Mouse (Mus musculus): ENCODE results near the gene Ttc34. TPM values are rescaled to one million over a fixed set of nuclear protein-coding genes. Genes with fewer than 3 reads are reported as not detected.
A peak's percentile ranks its signal among the peaks of the same experiment; 100 is the strongest.

Ttc34 gene
- total RNA-seq, 1 experiment from 2014 or later = not detected

DNA sequence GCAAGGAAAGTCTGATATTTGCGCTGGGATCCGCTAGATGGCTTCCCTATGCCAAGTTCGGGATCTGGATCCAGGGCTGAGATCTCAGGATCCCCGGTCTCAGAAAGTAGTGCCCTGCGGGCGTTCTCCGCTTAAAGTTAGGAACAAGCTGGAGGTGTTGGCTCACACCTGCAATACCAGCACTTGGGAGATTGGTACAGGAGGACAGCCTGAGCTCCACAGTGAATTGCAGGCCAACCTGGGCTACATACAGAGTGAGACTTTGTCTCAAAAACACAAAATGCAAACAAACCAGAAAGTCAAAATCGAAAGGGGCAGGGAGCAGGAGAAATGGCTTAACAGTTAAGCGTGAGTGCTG, 19.2 kb downstream of the Ttc34 start:
- ATAC-seq (replicated peaks; ENCODE audit: low read depth, poor library complexity, severe bottlenecking) = no peak

DNA sequence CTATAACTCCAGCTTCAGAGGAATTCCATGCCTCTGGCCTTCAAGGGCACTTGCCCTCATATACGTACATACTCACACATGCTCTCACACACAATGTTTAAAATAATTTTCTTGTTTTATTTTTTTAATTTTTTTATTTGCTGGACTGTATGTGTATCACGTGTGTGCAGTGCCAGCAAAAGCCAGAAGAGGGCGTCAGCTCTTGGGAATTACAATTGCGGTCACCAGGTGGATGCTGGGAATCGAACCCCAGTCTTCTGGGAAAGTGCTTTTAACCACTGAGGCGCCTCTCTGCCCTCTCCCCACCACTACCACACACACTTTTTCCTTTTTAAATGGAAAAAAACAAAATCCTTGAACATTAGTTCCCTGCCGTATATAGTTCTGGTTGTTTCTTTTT, 19.6 kb downstream of the Ttc34 start:
- no peak for ATAC-seq (replicated peaks; ENCODE audit: low read depth, poor library complexity, severe bottlenecking)

DNA sequence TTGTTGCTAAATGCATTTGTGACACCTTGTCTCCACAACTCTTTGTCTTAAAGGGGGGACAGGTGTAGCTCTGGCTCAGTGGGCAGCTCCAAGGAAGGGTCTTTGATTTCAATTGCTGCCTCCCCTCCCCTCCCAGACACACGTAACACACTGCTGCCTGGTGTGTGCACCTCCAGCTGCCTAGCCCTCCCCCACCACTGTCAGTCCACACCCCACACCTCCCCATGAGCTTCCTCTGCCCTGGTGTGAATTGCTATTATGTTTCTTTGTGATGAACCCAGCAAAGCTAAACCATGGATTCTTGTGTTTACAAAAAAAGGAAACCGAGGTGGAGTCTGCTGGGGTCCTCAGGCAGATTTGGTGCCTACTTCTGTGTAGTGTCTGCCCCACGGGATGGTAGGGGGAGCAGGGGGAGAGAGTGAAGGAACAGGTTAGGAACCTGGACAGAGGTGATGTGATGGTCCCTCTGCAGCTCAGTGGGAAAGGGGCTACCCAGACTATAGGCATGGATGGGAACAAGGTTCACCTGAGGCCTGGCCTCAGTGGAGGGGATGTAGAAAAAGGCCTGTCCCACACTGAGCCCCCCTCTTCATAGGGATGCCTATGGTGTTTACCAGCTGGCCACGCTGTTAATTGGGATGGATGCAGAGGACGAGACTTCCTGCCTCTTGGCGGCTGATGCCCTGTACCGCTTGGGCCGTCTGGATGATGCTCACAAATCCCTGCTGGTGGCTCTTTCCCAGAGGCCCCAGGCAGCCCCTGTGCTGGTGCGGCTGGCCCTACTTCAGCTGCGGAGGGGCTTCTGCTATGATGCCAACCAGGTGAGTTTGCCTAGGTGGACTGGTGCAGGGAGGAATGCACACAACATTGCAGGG, 20.3 kb downstream of the Ttc34 start:
- no peak for ATAC-seq (replicated peaks; ENCODE audit: low read depth, poor library complexity, severe bottlenecking)

DNA sequence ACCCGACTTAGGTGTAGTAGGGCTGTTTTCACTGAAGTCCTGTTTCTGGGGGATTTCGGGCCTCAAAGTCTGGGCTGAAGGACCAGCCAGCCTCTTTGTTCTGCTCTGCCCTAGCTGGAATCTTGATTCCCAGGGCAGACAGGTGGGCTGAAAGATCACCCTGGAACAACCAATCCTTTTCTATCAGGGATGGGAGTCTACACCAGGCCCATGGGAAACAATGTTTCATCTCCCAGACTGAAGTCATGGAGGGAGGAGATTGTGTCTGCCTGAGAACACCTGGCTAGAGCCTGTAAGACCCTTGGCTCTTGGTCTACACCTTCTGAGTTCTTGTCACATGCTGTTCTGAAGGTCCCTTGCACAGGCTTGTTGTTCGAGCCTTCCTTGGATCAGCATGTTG, 21.3 kb downstream of the Ttc34 start:
- ATAC-seq (replicated peaks; ENCODE audit: low read depth, poor library complexity, severe bottlenecking) = no peak

DNA sequence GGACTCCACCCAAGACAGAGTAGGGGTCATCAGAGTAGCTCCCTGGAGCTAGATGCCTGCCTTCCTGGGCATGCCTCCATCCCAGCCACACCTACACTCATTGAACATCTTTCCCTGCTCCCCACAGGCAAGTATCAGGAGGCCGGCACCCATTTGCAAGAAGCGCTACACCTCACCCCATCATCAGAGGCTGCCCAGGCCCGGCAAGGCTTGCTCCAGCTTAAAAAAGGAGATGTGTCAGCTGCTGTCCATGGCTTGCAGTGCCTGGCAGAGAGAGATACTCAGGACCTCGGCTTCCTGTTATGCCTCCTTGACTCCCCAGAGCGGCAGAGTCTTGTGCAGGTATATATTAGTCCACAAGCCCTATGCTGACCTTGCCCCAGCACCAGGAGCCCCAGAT, 24.7 kb downstream of the Ttc34 start:
- ATAC-seq (replicated peaks; ENCODE audit: low read depth, poor library complexity, severe bottlenecking) = no peak

DNA sequence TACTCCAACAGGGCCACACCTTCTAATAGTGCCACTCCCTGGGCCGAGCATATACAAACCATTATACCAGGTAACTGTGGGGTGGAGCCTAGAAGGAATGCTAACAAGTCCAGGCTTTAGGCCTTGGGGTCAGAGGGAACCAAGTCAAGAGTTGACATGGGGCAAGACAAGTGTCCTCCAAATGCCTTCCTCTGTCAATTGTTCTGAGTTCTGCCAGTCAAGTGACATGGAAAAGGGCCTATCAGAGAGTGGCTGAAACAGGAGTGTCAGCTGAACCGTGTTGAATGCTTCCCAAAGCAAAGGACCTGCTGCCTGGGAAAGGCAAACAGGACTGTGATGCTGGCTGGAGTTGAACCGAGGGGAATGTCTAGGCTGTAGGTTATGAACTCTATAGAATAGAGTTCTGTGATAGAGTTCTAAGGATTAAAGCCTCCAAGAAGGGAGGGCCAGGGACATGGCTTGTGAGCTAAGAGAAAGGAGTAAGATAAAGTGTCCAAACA, 26.2 kb downstream of the Ttc34 start:
- no peak for ATAC-seq (replicated peaks; ENCODE audit: low read depth, poor library complexity, severe bottlenecking)

DNA sequence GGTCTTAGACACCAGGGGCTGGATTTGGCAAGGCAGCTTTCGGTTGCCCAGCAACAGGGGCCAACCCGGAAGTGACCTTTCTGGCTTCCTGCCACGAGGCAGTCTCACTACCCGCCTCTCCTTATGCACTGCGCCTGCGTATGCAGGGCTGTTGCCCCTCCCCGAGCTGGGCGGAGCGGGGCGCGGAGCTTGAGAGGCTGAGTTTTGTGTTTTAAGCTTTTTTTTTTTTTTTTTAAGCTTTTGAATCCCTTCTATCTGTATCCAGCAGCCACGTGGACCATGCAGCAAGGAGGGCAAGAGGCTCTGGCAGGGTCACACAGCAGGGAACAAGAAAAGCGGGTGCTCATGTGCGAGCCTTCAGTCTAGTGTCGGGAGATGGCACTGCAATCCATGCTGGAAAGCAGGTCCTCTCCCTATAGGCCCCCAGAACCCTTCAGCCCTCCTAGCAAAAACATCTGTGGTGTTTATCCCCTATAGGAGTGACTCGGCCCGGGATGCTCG, 27.1 kb downstream of the Ttc34 start:
- peak; percentile 91 for ATAC-seq (replicated peaks; ENCODE audit: low read depth, poor library complexity, severe bottlenecking)

DNA sequence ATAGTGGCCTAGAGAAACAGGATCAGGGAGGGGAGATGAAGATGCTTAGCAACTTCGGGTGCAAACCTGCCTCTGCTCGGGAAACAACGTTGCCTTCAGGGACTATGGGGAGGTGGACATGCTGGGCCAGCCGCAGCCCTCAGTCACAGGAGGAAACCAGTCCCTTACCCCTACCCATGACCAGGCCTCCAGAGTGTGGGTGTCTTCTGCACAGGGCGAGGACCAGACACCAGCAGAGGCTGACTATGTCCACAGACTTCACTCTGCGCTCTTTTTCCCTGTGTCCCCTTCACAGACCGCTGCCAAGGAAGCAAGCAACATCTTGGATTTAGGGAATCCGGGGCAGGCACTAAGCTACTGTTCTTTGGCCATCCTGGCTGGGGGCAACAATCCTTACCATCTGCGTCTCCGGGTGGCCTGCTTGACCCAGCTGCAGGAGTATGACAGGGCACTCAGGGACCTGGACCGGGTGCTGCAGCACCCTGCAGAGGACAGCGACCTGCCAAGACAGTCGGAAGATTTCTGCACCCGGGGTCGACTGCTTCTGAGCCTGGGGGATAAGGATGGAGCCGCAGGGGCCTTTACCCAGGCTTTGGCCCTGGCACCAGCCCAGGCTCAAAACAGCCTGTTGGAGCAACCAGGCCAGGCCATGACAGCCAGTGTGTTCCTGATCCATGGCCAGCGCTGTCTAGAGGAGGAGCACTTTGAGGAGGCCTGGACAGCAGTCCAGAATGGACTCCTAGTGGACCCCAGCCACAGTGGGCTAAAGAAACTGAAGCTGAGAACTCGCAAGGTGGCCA, 27.9 kb downstream of the Ttc34 start:
- ATAC-seq (replicated peaks; ENCODE audit: low read depth, poor library complexity, severe bottlenecking) = no peak

DNA sequence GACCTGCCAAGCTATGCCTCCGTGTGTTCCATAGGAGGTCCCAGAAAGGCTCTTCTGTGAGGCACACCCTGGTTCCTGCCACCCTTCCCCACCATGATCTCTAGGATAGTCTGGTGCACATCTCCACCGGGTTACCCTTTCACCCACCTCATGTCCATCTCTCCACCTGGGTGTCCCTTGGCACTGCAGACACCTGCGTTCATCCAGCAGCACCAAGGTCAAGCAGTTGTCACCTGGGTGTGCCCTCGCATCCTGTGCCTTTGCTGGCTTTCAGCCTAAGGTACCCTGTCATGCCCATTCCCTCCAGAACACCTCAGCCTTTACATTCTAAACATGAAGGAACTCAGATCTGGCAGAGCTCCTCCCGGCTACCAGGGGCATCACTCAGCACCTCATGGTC, 29.1 kb downstream of the Ttc34 start:
- ATAC-seq (replicated peaks; ENCODE audit: low read depth, poor library complexity, severe bottlenecking) = no peak

DNA sequence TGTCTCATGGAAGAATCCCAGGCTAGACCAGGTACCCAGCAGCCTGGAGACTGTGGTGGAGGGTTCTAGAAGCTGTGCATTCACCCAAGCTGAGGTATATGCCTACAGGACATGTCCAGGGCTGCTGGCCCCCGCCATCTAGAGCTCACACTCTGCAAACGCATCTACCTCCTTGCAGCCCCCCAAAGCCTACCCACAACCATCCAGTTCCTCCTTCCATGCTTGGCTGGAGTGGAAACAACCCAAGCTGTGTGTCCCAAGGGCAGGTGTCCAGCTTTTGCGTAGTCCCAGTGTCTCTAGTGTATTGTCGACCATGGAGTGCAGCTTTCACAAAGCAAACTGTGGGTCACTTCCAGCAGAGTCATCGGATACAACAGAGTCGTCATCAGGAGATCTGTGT, 30.0 kb downstream of the Ttc34 start:
- ATAC-seq (replicated peaks; ENCODE audit: low read depth, poor library complexity, severe bottlenecking) = no peak

DNA sequence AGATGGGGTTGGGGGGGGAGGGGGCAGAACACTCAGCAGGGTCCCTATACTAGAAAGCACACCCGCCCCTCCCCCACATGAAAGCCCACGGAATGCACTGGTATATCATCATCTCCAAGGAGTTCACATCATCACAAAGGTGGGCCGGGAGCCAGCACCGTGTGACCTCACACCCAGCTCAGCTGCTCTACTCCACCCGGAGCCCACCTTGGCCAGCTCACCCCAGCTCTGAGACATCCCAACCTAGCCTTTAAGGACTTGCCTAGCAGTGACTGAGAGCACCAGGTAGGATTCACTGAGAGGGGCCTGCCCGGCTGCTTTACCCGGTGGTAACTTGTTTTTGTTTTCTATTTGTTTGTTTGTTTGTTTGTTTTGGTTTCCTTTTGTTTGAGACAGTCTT, 32.2 kb downstream of the Ttc34 start, which contains the start of gene Mmel1:
Gene Mmel1 (plus strand): TSS at position 146 of the 400 bp plus-strand sequence.
- no peak for ATAC-seq (replicated peaks; ENCODE audit: low read depth, poor library complexity, severe bottlenecking)

DNA sequence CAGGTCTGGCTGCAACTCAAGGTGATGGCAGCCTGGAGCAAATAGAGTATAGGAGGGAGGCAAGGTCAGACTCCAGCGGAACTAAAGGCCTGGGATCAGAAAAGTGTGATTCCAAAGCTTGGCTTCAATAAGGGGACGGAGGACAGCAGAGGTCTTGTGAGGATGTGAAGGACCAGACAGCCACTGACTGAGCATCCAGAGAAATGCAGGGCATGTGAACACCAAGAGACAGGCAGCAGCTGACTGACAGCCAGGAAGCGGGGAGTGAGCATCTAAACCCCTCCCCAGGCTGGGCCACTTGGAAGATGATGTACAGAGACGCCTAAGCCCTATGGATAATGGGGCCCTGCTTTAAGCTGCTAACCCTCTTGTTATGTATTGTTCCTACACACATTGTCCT, 33.5 kb downstream of the Ttc34 start:
- ATAC-seq (replicated peaks; ENCODE audit: low read depth, poor library complexity, severe bottlenecking) = no peak

DNA sequence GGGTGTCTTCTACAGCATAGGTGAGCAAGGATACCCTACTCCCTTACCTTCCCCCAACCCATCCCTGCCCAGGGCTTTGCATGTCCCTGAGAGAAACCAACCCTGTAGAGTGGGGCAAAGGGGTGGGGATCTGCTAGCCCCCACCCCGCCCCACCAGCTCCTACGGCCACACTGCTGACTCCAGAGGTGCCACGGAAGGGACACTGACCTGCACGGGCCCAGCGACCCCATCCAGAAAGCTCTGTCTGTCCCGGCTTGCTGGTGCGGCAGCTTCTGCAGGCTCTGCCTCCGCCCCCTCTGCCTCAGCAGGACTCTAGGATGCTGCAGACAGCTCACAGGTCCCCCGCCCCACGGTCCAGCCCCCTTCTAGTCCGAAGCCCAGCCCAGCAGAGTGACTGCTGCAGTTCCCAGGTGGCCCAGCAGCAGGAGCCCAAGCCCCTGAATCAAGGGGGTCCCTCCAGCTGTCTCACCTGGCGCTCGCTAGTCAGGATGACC, 34.5 kb downstream of the Ttc34 start:
- ATAC-seq (replicated peaks; ENCODE audit: low read depth, poor library complexity, severe bottlenecking) = no peak; the same call in 1 of the 2 replicates

DNA sequence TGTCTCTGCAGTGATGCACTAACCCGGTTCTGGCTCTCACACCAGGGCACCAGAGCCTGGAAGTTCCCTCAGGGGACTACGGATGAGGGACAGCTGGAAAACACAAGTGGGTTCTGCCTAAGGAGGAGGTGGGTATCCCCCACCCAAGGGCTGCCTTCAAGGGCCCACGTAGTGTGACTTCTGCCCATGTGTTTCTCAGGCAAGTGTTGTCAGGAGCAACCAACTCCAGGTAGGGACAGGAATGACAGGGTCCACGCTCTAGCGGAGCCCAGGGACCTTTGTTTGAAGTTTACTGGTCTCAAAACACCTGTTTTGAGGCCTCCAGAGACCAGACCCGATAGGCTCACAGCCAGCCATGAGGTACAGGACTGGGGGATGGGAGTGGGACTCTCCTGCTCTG, 35.9 kb downstream of the Ttc34 start:
- no peak for ATAC-seq (replicated peaks; ENCODE audit: low read depth, poor library complexity, severe bottlenecking)

DNA sequence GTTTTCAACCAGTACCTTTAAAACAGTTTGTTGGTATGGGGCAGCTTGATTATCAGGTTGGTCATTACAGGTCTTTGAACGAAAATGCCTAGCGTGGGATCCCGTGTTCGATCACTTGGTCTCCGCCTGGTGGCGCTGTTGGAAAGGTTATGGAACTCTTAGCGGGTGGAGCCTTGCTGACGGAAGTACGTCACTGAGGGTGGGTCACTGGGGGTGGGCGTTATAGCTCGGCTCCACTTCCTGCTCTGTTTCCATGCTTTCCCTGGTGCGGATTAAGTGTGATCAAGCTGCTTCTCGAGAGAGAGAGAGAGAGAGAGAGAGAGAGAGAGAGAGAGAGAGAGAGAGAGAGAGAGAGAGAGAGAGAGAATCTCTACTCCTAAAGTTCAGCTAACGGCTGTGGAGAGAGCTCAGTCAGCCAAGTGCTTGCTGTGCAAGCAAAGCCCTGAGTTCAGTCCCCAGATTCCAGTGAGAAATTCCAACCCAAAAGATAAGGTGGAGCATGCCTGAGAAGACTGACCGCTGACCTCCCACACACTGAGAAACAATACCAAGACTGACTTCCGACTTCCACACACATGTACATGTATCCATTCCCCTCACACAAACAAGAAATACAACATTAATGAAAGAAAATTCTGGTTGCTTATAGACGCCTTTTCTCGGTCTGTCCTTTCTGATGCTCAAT, 40.7 kb downstream of the Ttc34 start:
- ATAC-seq (replicated peaks; ENCODE audit: low read depth, poor library complexity, severe bottlenecking) = peak; percentile 95

DNA sequence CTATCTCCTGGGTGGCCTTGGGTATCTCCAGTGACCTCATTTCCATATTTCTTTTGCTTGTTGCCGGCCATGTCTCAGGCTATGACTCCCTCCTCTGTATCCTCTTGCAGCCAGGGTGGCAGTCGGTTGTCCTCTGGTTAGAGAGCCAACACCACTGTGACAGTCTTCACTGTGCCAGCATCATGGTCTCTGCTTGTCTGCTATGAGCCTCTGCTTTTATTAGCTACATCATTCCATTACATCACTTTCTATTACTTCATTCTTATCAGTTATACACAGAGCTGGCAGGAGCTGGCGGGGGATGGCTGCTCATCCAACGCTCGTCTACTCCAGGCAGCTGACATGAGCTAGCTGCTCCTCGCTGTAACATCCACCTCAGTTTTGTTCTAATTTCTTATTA, 43.5 kb downstream of the Ttc34 start:
- ATAC-seq (replicated peaks; ENCODE audit: low read depth, poor library complexity, severe bottlenecking) = peak; percentile 71

DNA sequence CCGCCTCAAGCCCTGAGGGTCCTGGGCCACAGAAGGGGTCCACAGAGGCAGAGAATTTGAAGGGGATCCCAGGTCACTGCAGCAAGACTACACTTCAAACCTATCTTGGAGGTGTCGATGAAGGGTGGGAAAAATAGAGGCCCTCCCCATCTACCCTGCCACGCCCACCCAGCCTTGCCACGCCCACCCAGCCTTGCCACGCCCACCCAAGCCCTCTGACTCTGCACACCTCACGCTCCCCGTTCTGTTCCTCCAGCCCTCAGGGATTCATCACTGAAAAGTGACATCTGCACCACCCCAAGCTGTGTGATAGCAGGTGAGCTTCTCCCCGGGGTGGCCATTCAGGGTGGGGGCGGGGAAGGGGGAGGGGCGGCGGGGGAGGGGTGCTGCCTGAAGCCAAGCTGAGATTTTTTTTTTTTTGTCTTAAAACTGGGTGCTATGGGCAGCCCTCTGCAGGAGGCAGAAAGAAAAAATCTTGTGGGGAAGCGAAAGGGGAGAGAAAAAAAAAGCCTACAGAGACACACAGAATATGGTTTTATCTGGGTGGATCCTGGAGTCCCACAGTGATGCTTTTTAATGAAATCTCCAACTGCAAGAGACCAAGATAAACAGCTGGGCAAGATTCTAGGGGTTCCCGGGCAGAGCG, 44.9 kb downstream of the Ttc34 start:
- no peak for ATAC-seq (replicated peaks; ENCODE audit: low read depth, poor library complexity, severe bottlenecking)

DNA sequence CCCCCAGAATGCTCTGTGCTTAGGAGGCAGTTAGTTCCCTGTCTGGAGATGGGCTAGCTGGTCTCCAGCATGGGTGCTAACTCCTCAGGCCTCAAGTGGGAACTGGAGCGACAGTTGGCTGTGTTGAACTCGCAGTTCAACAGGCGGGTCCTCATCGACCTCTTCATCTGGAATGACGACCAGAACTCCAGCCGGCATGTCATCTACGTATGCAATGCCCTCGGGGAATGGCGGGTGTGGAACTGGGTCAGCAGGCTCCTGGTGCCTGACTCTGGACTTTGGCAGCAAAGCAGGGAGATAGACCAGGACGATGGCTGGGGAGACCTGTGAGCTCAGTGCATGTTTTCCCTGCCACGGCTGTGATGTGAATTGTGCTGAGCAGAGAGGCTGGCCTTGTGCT, 48.2 kb downstream of the Ttc34 start:
- ATAC-seq (replicated peaks; ENCODE audit: low read depth, poor library complexity, severe bottlenecking) = no peak

DNA sequence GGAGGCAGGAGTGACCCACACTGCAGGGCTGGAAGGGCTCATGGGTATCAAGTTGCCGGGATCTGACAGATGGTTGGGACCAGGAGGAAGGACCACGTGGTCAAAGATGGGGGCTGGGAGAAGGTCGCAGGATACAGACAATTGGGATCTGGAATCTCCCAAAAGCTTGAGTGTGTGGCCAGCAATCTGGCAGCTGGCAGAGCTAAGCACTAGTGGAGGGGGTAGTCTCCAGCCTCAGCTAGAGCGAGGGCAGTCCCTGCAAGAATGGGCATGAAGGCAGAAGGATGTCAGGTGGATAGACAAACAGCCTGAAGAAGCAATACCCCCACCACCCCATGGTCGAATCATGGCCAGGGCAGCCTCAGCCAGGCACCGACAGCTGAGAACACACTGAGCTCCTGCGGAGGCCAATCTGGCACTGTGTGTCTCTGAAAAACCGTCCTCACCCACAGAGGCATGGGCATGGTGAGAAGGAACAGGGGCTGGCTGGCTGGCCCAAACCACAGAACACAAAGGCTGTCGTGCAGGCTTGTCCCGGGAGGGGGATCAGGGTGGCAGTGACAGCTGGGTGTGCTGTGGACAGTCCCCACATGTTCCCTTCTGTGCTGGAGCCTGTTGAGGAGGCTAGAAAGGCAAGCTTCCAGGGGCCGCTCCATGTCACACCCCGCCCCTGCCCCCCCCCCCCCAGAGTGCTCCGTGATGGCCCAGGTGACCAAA, 49.8 kb downstream of the Ttc34 start:
- no peak for ATAC-seq (replicated peaks; ENCODE audit: low read depth, poor library complexity, severe bottlenecking)
